Mouse (Mus musculus): ENCODE results near the gene Cdc14b. TPM values are rescaled to one million over a fixed set of nuclear protein-coding genes. Genes with fewer than 3 reads are reported as not detected.

Gene Cdc14b
- total RNA-seq, 2 experiments from 2014 or later: 0.51 to 1.2 TPM

- ATAC-seq (replicated peaks; ENCODE audit: low FRiP score, poor library complexity, severe bottlenecking): no peak
These were observed 34.5 kb downstream of the Cdc14b start for GRCm38 (mm10) chr13:64240626-64241025.

GRCm38 (mm10) chr13:64237681-64238157, 37.4 kb downstream of the Cdc14b start:
- ATAC-seq (replicated peaks; ENCODE audit: low FRiP score, poor library complexity, severe bottlenecking): no peak

- no peak for ATAC-seq (replicated peaks; ENCODE audit: low FRiP score, poor library complexity, severe bottlenecking)
These were observed 38.0 kb downstream of the Cdc14b start for GRCm38 (mm10) chr13:64237000-64237680.

DNA sequence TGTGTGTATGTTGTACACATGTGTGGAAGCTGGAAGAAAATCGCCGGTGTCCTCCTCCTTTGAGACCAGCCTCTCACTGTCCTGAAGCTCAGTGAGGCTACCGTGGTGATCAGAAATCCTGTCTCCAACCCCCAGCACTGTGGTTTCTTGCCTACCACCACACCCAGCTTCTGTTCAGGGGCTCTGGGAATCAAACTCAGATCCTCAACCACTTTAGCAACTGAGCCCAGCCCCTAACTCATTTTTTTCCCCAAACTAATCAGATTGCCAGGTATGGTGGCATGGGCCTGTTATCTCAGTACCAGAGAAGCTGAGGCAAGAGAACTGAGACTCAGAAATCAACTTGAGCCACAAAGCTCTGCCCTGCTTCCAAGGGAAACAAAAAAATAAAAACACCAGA, 39.3 kb downstream of the Cdc14b start:
- ATAC-seq (replicated peaks; ENCODE audit: low FRiP score, poor library complexity, severe bottlenecking): no peak

- no peak for ATAC-seq (replicated peaks; ENCODE audit: low FRiP score, poor library complexity, severe bottlenecking)
These were observed 39.9 kb downstream of the Cdc14b start for GRCm38 (mm10) chr13:64235062-64235715.

- ATAC-seq (replicated peaks; ENCODE audit: low FRiP score, poor library complexity, severe bottlenecking): no peak
These were observed 42.0 kb downstream of the Cdc14b start for GRCm38 (mm10) chr13:64233139-64233538.

GRCm38 (mm10) chr13:64226725-64227124, 48.4 kb downstream of the Cdc14b start:
- ATAC-seq (replicated peaks; ENCODE audit: low FRiP score, poor library complexity, severe bottlenecking): no peak

GRCm38 (mm10) chr13:64225738-64226137, 49.4 kb downstream of the Cdc14b start:
- ATAC-seq (replicated peaks; ENCODE audit: low FRiP score, poor library complexity, severe bottlenecking): no peak

- no peak for ATAC-seq (replicated peaks; ENCODE audit: low FRiP score, poor library complexity, severe bottlenecking)
These were observed 60.2 kb downstream of the Cdc14b start for GRCm38 (mm10) chr13:64214891-64215290.

- ATAC-seq (replicated peaks; ENCODE audit: low FRiP score, poor library complexity, severe bottlenecking): no peak
These were observed 63.0 kb downstream of the Cdc14b start for GRCm38 (mm10) chr13:64211995-64212603.

GRCm38 (mm10) chr13:64208146-64208545, 66.9 kb downstream of the Cdc14b start:
- no peak for ATAC-seq (replicated peaks; ENCODE audit: low FRiP score, poor library complexity, severe bottlenecking)

DNA sequence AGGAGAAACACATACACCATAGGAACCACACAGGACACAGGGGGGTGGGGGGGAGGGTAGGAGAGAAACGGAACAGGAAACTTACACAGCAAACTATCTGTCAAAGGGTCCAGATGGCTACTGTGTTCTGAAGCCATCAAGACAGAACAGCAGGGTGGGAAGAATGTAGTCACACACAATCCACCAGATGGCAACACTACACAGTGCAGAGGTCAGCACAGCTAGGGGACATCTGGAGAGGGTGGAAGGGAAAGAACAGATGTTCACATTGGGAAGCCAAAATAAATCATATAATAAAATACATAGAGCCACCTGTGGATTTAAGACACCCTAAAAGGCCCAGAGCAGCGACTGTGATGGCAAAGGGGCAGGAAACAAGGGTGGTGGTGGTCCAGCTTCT, 69.9 kb downstream of the Cdc14b start:
- ATAC-seq (replicated peaks; ENCODE audit: low FRiP score, poor library complexity, severe bottlenecking): no peak

DNA sequence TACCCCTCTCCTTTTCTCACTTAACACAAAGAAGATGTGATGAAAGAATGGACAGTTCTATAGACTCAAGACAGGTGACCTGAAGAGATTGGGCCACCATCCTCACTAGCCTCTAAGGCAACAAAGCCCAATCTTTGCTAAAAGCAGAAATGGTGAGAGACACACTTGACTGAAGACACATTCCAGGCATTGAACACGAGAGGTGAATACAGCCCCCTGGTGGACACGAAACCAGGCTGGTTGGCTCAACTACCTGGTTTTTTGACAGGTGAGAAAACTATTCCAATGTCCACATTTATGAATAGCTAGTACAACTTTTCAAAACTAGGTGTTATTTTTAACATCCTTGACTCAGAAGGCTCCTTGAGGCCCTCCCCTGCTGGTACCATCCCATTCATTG, 70.4 kb downstream of the Cdc14b start:
- no peak for ATAC-seq (replicated peaks; ENCODE audit: low FRiP score, poor library complexity, severe bottlenecking)

DNA sequence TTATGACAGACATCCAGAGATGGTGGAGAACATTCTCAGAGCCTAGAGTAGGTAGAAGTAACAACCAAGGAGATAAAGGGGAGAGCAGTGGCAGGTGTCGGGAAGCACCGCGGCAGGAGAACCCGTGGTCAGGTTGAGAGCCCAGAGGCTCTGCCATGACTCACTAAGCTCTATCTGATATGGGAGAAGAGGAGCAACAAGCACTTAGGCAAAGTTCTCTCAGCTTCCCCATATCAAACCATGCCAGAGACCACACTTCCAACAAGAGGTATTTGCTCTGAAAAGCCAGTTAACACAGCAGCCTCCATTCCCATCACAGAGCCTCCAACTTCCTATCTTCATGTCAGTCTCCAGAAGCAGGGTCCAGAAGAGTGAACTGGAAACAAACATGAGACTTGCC, 74.2 kb downstream of the Cdc14b start:
- ATAC-seq (replicated peaks; ENCODE audit: low FRiP score, poor library complexity, severe bottlenecking): no peak

GRCm38 (mm10) chr13:64198310-64198709, 76.8 kb downstream of the Cdc14b start:
- no peak for ATAC-seq (replicated peaks; ENCODE audit: low FRiP score, poor library complexity, severe bottlenecking)

GRCm38 (mm10) chr13:64197899-64198298, 77.2 kb downstream of the Cdc14b start:
- no peak for ATAC-seq (replicated peaks; ENCODE audit: low FRiP score, poor library complexity, severe bottlenecking)

DNA sequence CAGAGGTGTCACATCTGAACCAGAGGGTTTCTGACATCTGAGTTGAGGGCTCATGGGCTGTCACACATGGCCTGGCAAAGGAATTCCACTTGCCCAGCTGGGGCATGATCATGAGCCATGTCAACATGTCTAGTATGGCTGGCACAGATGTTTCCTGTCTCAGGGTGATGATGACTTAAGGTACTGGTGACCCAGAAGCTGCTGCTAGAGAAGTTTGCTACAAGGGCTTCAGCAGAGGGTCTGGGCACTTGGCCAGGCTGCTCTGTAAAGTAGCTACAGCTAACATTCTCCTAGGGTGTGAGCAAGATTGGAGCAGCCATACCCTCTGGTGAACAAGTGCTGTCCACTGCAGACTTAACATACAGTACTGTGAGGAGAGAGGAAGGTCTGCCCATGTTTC, 88.0 kb downstream of the Cdc14b start:
- ATAC-seq (replicated peaks; ENCODE audit: low FRiP score, poor library complexity, severe bottlenecking): no peak

DNA sequence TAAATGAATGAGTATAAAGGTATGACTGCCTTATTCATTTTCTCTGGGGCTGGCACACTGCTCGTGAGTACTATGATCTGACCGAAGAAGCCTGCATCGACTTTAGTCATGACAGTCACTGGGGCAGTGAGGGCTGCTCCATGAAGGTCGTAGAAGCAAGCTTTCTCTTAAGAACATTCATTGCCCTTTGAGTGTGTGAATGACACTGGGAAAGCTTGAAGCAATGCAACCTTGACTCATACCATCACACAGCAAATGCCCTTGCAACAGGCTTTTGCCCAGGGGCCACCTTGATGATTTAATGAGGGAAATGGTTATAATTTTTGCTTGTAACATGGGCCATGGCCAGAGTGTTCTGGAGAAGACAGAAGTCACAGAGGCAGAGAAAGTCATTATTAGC, 88.6 kb downstream of the Cdc14b start:
- no peak for ATAC-seq (replicated peaks; ENCODE audit: low FRiP score, poor library complexity, severe bottlenecking)

GRCm38 (mm10) chr13:64185586-64185985, 89.5 kb downstream of the Cdc14b start:
- no peak for ATAC-seq (replicated peaks; ENCODE audit: low FRiP score, poor library complexity, severe bottlenecking)

DNA sequence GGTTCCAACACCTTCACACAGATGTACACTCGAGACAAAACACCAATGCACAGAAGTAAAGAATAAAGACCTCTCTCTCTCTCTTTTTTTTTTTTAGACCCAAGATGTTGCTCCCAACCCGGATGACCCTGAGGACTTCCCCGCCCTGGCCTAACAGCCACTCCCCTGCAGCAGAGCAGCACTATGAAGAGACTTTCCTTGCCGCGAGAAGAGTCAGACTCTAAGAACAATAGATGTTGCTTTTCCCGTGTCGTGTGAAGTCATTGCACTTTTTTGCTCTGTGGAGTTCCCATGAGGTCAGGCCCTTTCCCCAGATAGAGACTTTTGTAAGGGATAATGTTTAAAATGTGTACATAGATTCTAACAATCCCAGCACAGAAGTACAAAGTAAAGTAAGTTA, 89.9 kb downstream of the Cdc14b start:
- ATAC-seq (replicated peaks; ENCODE audit: low FRiP score, poor library complexity, severe bottlenecking): no peak

GRCm38 (mm10) chr13:64184361-64184760, 90.7 kb downstream of the Cdc14b start:
- no peak for ATAC-seq (replicated peaks; ENCODE audit: low FRiP score, poor library complexity, severe bottlenecking)

Measured in erythroblast, adult 5-6 weeks (primary cell).